8 mouse cellular contexts compared by ENCODE assay signal in the genomic region with DNA sequence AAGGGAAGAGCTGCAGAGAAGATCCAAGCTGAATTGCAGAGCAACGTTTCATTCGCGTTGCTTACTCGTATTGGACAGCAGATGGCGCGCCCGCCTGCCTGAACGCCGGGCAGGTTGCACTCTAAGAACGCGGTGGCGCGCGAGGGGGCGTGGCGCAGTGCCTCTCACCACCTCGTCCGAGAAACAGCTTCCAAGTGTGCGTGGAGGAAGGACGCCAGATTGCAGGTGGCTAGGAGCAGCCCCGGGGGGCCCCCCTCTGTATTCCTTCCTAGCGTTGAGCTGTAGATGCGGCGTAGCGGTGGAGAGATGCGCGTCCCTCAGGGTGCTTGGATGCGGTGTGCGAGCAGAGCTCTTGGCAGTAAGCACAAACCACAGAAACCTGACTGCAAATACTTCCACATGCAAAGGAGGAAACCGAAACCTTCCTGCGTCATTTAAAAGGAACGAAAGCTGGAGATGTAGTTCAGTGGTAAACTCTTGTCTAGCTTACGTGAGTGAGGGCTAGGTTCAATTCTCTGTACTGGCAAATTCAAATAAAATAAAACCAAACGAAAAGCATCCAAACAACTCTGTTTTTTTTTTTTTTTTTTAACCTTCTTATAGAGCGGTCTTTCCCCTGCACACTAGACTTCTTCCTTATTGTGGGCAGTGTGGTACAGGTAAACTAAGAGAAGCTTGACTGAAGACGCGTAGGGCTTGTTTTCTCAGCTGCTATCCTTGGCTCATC. TPM values are rescaled to one million over a fixed set of nuclear protein-coding genes. Genes with fewer than 3 reads are reported as not detected.
DNase-seq lines count a peak whose midpoint lies in the region; ATAC-seq and TF ChIP-seq lines count a peak whose summit lies in the region.

No protein-coding gene starts in this region.

- no peaks in the 10 kb centered on the region for H3K9me3 ChIP-seq in E14TG2a.4 (ENCODE audit: low read length)
- no peaks in the 10 kb centered on the region for H3K9me3 ChIP-seq in forebrain, embryonic 11.5 days (ENCODE audit: control insufficient read depth, low read length)
- H3K9me3 ChIP-seq in heart, embryonic 16.5 days (replicated peaks; ENCODE audit: control insufficient read depth, low read length) = no peaks in the 10 kb centered on the region
- H3K9me3 ChIP-seq in liver, embryonic 14.5 days (ENCODE audit: control insufficient read depth, low read length) = no peaks in the 10 kb centered on the region
- H3K9me3 ChIP-seq in neural tube, embryonic 11.5 days (ENCODE audit: control insufficient read depth, low read length) = no peaks in the 10 kb centered on the region
- H3K9me3 ChIP-seq in stomach, postnatal 0 days (ENCODE audit: control insufficient read depth, low read length) = no peaks in the 10 kb centered on the region

- peak; percentile 76 for ATAC-seq in forebrain, embryonic 11.5 days (replicated peaks; ENCODE audit: low FRiP score)
- peak; percentile 82 for ATAC-seq in heart, embryonic 16.5 days (replicated peaks; ENCODE audit: extremely low read depth, insufficient read depth, low FRiP score)
- ATAC-seq in liver, embryonic 14.5 days (ENCODE audit: insufficient read depth) = no peak
- ATAC-seq in neural tube, embryonic 11.5 days (ENCODE audit: insufficient read depth, low FRiP score, low TSS enrichment) = peak; percentile 67
- ATAC-seq in stomach, postnatal 0 days (ENCODE audit: low FRiP score, low TSS enrichment) = peak; percentile 82

- TF ChIP-seq EP300 in liver, embryonic 14.5 days (IDR thresholded peaks at IDR 0.05; ENCODE audit: low read depth) = no peak
- TF ChIP-seq EP300 in stomach, postnatal 0 days (optimal IDR thresholded peaks at IDR 0.05) = no peak

- H3K36me3 ChIP-seq in E14TG2a.4 (ENCODE audit: insufficient read depth, low read length) = no peaks in the 10 kb centered on the region
- no peaks in the 10 kb centered on the region for H3K36me3 ChIP-seq in forebrain, embryonic 11.5 days (ENCODE audit: control insufficient read depth, insufficient read depth, low read length)
- no peaks in the 10 kb centered on the region for H3K36me3 ChIP-seq in heart, embryonic 16.5 days (ENCODE audit: control insufficient read depth, insufficient read depth)
- no peaks in the 10 kb centered on the region for H3K36me3 ChIP-seq in liver, embryonic 14.5 days (replicated peaks; ENCODE audit: control insufficient read depth, insufficient read depth, low read depth)
- H3K36me3 ChIP-seq in neural tube, embryonic 11.5 days (ENCODE audit: control insufficient read depth, insufficient read depth, low read length) = no peaks in the 10 kb centered on the region
- H3K36me3 ChIP-seq in stomach, postnatal 0 days (ENCODE audit: control insufficient read depth, insufficient read depth, low read length) = no peaks in the 10 kb centered on the region

- WGBS in forebrain, embryonic 11.5 days = 6% methylated on average over 37 of the region's 37 CpGs
- 4% methylated on average over 37 of the region's 37 CpGs for WGBS in heart, embryonic 16.5 days
- 4% methylated on average over 37 of the region's 37 CpGs for WGBS in liver, embryonic 14.5 days (ENCODE audit: insufficient replicate concordance)
- WGBS in neural tube, embryonic 11.5 days = 5% methylated on average over 37 of the region's 37 CpGs
- 6% methylated on average over 37 of the region's 37 CpGs for WGBS in stomach, postnatal 0 days

- peak overlapping the region; percentile 73 for H3K4me3 ChIP-seq in E14TG2a.4 (replicated peaks; ENCODE audit: low read length)
- H3K4me3 ChIP-seq in forebrain, embryonic 11.5 days (ENCODE audit: low read depth, low read length) = peak overlapping the region; percentile 36
- peak overlapping the region; percentile 64 for H3K4me3 ChIP-seq in heart, embryonic 16.5 days (ENCODE audit: low read length)
- peak overlapping the region; percentile 10 to 34; a peak in 3 of 4 replicates for H3K4me3 ChIP-seq in liver, embryonic 14.5 days (ENCODE audit: insufficient read depth in 1 of 2, low read depth in 2 of 2, low read length in 2 of 2)
- H3K4me3 ChIP-seq in neural tube, embryonic 11.5 days (ENCODE audit: low read depth, low read length) = peak overlapping the region; percentile 22
- H3K4me3 ChIP-seq in stomach, postnatal 0 days (ENCODE audit: low read depth, low read length) = peak overlapping the region; percentile 46

- peak; percentile 42 for DNase-seq in c-Kit-positive CD71-positive TER-119-negative erythroid progenitor cells, embryonic 14.5 days (ENCODE audit: low read depth)
- DNase-seq in forebrain, embryonic 11.5 days (ENCODE audit: low spot score) = peak; percentile 89
- DNase-seq in kidney, postnatal 36 days = peak; percentile 80 to 90
- DNase-seq in liver, embryonic 14.5 days (ENCODE audit: low read depth in 3 of 3, low spot score in 3 of 3) = peak in 1 of 3 experiments; percentile 36
- DNase-seq in neural tube, embryonic 11.5 days (ENCODE audit: low spot score) = peak; percentile 86
- DNase-seq in stomach, postnatal 0 days (ENCODE audit: low spot score) = peak; percentile 89

- H3K27ac ChIP-seq in forebrain, embryonic 11.5 days (ENCODE audit: low read depth, low read length) = no peak overlapping the region
- no peak overlapping the region for H3K27ac ChIP-seq in heart, embryonic 16.5 days (ENCODE audit: low read length)
- no peak overlapping the region for H3K27ac ChIP-seq in liver, embryonic 14.5 days
- H3K27ac ChIP-seq in neural tube, embryonic 11.5 days (ENCODE audit: low read depth, low read length) = no peak overlapping the region
- H3K27ac ChIP-seq in stomach, postnatal 0 days (replicated peaks) = no peak overlapping the region

- peak overlapping the region; percentile 82 for H3K4me2 ChIP-seq in forebrain, embryonic 11.5 days (ENCODE audit: low read depth, low read length, severe bottlenecking)
- H3K4me2 ChIP-seq in heart, embryonic 16.5 days (ENCODE audit: low read depth, low read length) = peak overlapping the region; percentile 79
- peak overlapping the region; percentile 57 for H3K4me2 ChIP-seq in liver, embryonic 14.5 days (ENCODE audit: low read depth)
- H3K4me2 ChIP-seq in neural tube, embryonic 11.5 days (ENCODE audit: low read depth) = peak overlapping the region; percentile 41
- peak overlapping the region; percentile 73 for H3K4me2 ChIP-seq in stomach, postnatal 0 days (replicated peaks; ENCODE audit: low read depth)

- peaks cover 25% of the 10 kb centered on the region for H3K27me3 ChIP-seq in E14TG2a.4 (ENCODE audit: insufficient read depth, low read length)
- H3K27me3 ChIP-seq in forebrain, embryonic 11.5 days (ENCODE audit: control insufficient read depth, insufficient read depth, low read length) = peaks cover 4% of the 10 kb centered on the region; the same call in 1 of the 2 replicates
- H3K27me3 ChIP-seq in heart, embryonic 16.5 days (ENCODE audit: control insufficient read depth, insufficient read depth, low read length) = no peaks in the 10 kb centered on the region
- H3K27me3 ChIP-seq in liver, embryonic 14.5 days (ENCODE audit: control insufficient read depth, insufficient read depth, low read length) = no peaks in the 10 kb centered on the region; the same call in 1 of the 2 replicates
- H3K27me3 ChIP-seq in neural tube, embryonic 11.5 days (ENCODE audit: control insufficient read depth, insufficient read depth, low read length) = no peaks in the 10 kb centered on the region
- H3K27me3 ChIP-seq in stomach, postnatal 0 days (ENCODE audit: control insufficient read depth, insufficient read depth, low read length) = no peaks in the 10 kb centered on the region

- peaks cover 4% of the 10 kb centered on the region; the same call in 1 of the 2 replicates for H3K4me1 ChIP-seq in E14TG2a.4 (replicated peaks; ENCODE audit: low read depth, low read length)
- H3K4me1 ChIP-seq in forebrain, embryonic 11.5 days (replicated peaks; ENCODE audit: control insufficient read depth, insufficient read depth, low read length) = no peaks in the 10 kb centered on the region
- H3K4me1 ChIP-seq in heart, embryonic 16.5 days (ENCODE audit: control insufficient read depth, insufficient read depth, low read length) = no peaks in the 10 kb centered on the region
- no peaks in the 10 kb centered on the region for H3K4me1 ChIP-seq in liver, embryonic 14.5 days (replicated peaks; ENCODE audit: control insufficient read depth in 2 of 2, insufficient read depth in 2 of 2, low read length in 1 of 2)
- H3K4me1 ChIP-seq in neural tube, embryonic 11.5 days (ENCODE audit: control insufficient read depth, insufficient read depth, low read length) = no peaks in the 10 kb centered on the region
- no peaks in the 10 kb centered on the region for H3K4me1 ChIP-seq in stomach, postnatal 0 days (replicated peaks; ENCODE audit: control insufficient read depth, insufficient read depth)

- TF ChIP-seq CTCF in E14TG2a.4 (conservative IDR thresholded peaks at IDR 0.05; ENCODE audit: low read length) = peak; percentile 30; the same call in 1 of the 2 replicates
- peak; percentile 90 for TF ChIP-seq CTCF in liver, embryonic 14.5 days (IDR thresholded peaks at IDR 0.05; ENCODE audit: low read depth)
- peak; percentile 97 for TF ChIP-seq CTCF in stomach, postnatal 0 days (IDR thresholded peaks at IDR 0.05; ENCODE audit: low read depth)

- H3K9ac ChIP-seq in forebrain, embryonic 11.5 days (ENCODE audit: low read length) = peak overlapping the region; percentile 20; the same call in 1 of the 2 replicates
- H3K9ac ChIP-seq in heart, embryonic 16.5 days (ENCODE audit: low read length) = peak overlapping the region; percentile 53
- H3K9ac ChIP-seq in liver, embryonic 14.5 days (replicated peaks) = no peak overlapping the region
- no peak overlapping the region for H3K9ac ChIP-seq in neural tube, embryonic 11.5 days (ENCODE audit: low read length)
- no peak overlapping the region for H3K9ac ChIP-seq in stomach, postnatal 0 days (ENCODE audit: low read length)

RNA-seq across cellular contexts. Expression of gene Ttc1, which starts 19.3 kb away (rescaled TPM):
- polyA plus RNA-seq in forebrain, embryonic 11.5 days (2014; fragmentation: Nextera tagmentation; extraction: Ambion mirVana) = 75.1 and 78.5 TPM in 2 replicates
- polyA plus RNA-seq in heart, embryonic 16.5 days (2015; fragmentation: Nextera tagmentation; extraction: Ambion mirVana) = 50.1 and 54.9 TPM in 2 replicates
- polyA plus RNA-seq in liver, embryonic 14.5 days (2012; rRNA removed) = 9.4 and 17.9 TPM in 2 replicates
- 34.1 and 36.9 TPM in 2 replicates for polyA plus RNA-seq in liver, embryonic 14.5 days (2014; fragmentation: Nextera tagmentation; extraction: Ambion mirVana)
- 88.0 and 89.2 TPM in 2 replicates for polyA plus RNA-seq in neural tube, embryonic 11.5 days (2014; fragmentation: Nextera tagmentation; extraction: Ambion mirVana)
- polyA plus RNA-seq in stomach, postnatal 0 days (2015; fragmentation: Nextera tagmentation; extraction: Ambion mirVana) = 54.7 TPM in 2 replicates

Comparison
In these comparisons a context has a peak if more than half of its experiments do, and no peak if none do; other contexts are left out.
1. H3K4me3 ChIP-seq: peak in every context shown above with its lines; median percentile 73 in E14TG2a.4; 64 in heart, embryonic 16.5 days; 46 in stomach, postnatal 0 days; 36 in forebrain, embryonic 11.5 days; 22 in liver, embryonic 14.5 days; 22 in neural tube, embryonic 11.5 days.
2. CTCF ChIP-seq: peak in every context shown above with its lines; median percentile 97 in stomach, postnatal 0 days; 90 in liver, embryonic 14.5 days; 30 in E14TG2a.4.
3. H3K9ac ChIP-seq: peak in forebrain, embryonic 11.5 days (single experiment) and heart, embryonic 16.5 days (single experiment); none in liver, embryonic 14.5 days (single experiment), neural tube, embryonic 11.5 days (single experiment) and stomach, postnatal 0 days (single experiment).
4. Peak in every context shown above with its lines, with median percentiles within 50 percentile points of each other: H3K4me2 ChIP-seq.